Mouse (Mus musculus) gastrocnemius, postnatal 36 days (tissue): Measurements from ENCODE around the gene Fanci. TPM values are rescaled to one million over a fixed set of nuclear protein-coding genes. Genes with fewer than 3 reads are reported as not detected.

Source experiments
- DNase-seq, 2 experiments: peaks; one replicate each; pipeline ENCODE4 v3.0.0; 2022
- intact Hi-C: fragments of 180-260 bp; cut with DNase I; formaldehyde crosslinking; loops from one replicate; pipeline ENCODE4 v1.15.1; 2025
- total RNA-seq, 2 experiments: library from RNA; stranded (reverse); gene quantifications; 2 replicates each; pipeline ENCODE4 v1.2.3; 2021

Gene Fanci
- total RNA-seq, 2 experiments from 2014 or later: 0.13 to 0.37 TPM

DNA sequence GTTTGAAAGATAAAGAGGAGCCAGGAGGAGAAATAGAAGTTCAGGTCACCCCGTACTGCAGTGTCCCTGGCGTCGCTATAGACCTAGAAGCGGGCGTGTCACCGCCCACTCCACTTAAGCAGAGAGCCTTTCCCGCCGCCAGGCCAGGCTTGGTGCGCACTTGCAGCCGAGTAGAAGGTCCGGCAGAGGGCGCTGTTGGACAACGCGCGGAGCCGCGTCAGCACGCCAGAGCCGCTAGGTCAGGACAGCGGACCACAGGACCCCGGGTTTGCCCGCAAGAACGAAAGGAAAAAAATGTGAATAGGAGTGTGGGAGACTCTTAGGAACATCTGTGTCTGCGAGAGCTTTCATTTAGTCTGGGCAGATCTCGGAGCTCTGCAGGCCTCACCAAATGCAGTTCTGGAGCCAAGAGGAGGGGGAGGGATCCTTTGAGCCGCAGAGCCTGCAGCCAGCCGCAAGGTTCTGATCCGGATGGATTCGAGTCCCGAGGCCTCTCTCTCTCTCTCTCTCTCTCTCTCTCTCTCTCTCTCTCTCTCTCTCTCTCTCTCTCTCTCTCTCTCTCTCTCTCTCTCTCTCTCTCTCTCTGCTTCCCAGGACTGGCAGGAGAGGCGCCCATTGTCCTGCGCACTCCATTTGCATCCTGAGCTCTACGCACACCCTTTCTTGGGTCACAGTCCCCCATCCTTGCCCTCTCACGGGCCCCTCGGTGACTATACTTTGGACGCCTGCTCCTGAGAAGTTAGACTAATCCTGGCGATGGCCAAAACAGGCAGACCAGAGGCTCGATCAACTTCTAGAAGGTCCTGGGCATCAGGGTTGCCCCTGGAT is 104.5 kb downstream of the Fanci start:
- intact Hi-C loops: loop anchor here (1.0 to 5.0 kb wide), 2 partner anchors 51 to 99 kb away; no protein-coding TSS in a partner anchor
- DNase-seq: peak; percentile 61 to 80

DNA sequence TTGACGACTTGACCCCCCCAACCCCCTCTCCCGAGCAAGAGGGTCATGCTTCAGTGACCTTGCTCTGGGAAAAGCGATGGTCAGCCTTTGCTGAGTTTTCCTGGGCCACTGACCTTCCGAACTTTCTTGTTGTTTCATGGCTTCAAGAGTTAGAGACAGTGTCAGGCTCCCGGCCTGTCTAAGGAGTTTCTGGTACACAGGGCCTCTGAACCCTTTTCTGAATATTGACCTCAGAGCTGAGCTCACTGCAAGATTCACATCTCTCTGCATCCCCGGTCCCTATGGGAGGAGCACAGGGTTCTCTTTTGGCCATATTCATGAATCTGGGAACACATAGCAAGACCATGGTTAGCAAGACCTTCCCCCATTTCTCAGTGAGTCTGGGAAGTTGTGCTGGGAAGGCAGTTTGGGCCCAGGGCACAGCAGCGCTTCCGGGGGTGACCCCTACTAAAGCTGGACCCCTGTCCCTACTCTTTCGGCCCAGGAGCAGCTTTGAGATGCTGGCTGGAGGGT is 105.1 kb downstream of the Fanci start:
- DNase-seq: no peak
- intact Hi-C loops: loop anchor here (1.0 to 5.0 kb wide), 2 partner anchors 50 to 98 kb away; no protein-coding TSS in a partner anchor

DNA sequence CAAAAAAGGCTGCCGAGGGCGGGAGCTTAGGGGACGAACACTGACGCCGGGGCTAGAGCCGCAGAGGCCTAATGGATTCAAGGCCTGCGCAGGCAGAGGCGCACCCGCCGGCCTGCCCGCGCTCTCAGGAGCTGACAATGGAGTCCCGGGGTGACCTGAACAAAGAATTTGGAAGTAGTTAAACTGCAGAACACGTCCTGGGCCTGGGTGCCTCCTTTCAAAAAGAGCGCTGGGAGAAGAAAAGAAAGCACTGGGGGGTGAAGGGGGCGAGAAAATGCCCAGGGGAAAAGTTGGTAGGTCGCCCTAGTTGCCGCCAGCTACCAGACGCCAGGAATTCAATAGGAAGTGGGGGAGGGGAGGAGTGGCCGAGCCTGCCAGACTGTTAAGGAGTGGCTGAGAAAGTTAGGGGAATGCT is 106.0 kb downstream of the Fanci start:
- no peak for DNase-seq
- intact Hi-C loops: loop anchor here (5.0 kb wide), 1 partner anchor 50 kb away; no protein-coding TSS in a partner anchor

DNA sequence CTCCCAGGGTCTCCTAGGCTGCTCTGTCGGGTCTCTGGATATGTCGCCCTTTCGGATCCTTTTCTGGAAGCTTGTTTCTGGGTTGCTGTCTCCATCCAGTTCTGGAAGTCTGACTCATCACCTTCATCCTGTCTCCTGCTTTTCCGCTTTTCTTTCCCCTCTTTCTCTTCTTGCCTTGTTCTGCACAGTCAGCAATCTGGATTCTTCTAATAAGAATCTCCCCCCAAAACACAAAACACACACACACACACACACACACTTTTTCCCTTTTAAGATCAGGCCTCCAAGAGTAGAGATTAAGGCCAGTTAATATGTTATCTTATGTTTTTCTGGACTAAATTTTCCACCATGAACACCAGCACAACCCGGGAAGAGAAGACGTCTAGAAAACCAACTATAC is 106.6 kb downstream of the Fanci start:
- DNase-seq: no peak
- intact Hi-C loops: loop anchor here (5.0 kb wide), 1 partner anchor 49 kb away; no protein-coding TSS in a partner anchor

DNA sequence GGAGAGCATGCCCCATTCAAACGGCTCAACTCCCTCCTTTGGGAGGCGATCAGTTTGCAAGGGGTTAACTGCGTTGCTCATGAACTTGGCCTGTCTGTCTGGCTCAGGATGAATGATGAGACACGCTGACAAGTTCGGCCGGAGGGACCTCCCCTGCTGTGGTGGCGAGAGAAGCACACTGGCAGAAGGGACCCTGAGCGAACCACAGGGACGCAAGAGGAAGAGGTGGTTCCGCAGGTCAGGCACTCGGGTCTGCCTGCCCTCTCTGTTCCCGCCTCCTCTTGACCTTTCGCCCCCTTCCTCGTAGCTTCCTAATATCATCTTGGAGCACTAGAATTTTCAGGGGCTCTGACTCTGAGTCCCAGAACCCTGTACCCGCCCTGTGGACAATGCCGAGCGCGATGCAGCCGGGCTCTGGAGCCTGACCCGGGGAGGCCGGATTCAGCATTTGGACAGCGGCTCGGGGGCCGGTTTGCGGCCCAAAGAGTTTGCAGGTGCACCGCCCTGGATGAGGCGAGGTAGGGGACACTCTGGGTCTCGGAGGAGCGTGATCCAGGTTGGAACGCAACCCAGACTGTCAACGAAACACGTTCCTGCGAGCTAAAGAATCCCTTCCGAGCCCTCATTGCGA is 107.4 kb downstream of the Fanci start:
- DNase-seq: peak in 1 of 2 experiments; percentile 17
- intact Hi-C loops: loop anchor here (5.0 kb wide), 1 partner anchor 48 kb away; no protein-coding TSS in a partner anchor

Other genes with a start within 250 kb of the Fanci start
- 10 to 100 TPM; 40.0 to 45.1 TPM for gene Mfge8, start 242.9 kb upstream of the Fanci start, total RNA-seq
- 1 to 10 TPM; 4.8 to 5.1 TPM for gene Abhd2, start 118.7 kb upstream of the Fanci start, total RNA-seq
- not detected for gene Rlbp1, start 4.9 kb upstream of the Fanci start, total RNA-seq
- gene Polg, start 74.4 kb downstream of the Fanci start, total RNA-seq: 10 to 100 TPM; 30.6 to 34.2 TPM
- gene Rhcg, start 225.7 kb downstream of the Fanci start, total RNA-seq: not detected